Mouse (Mus musculus) kidney, postnatal 0 days (tissue): ENCODE measurements at regions not wholly inside any gene's neighbourhood (a gene's known extent, or its start where the extent isn't known, plus 50 kb on each side); places are given as distances from the start of the nearest gene placed in this dataset.
A peak's percentile ranks its signal among the peaks of the same experiment; 100 is the strongest.

Source experiments
- ATAC-seq: fragments of 200-750 bp; cut with Nextera tagmentation; replicated peaks from 2 replicates; pipeline ENCODE4 v1.8.0; 2017; ENCODE audit warnings: low read depth, moderate number of reproducible peaks, moderate TSS enrichment, moderate library complexity; ENCODE audit not compliant: low FRiP score
- DNase-seq: peaks from one replicate; pipeline ENCODE4 v3.0.0-alpha.2; 2016; ENCODE audit warnings: low spot score
- H3K27ac ChIP-seq: fragments of 300-500 bp; sonication (generic); 2 replicates; pipeline ENCODE4 v1.5.1; 2014; ENCODE audit warnings: mild to moderate bottlenecking
- H3K27me3 ChIP-seq: fragments of 300-500 bp; sonication (generic); 2 replicates; pipeline ENCODE4 v1.6.1; 2014; ENCODE audit warnings: low read length, mixed read lengths; ENCODE audit not compliant: insufficient read depth
- H3K36me3 ChIP-seq: fragments of 300-500 bp; sonication (generic); 2 replicates; pipeline ENCODE4 v1.6.1; 2014; ENCODE audit warnings: low read length, mixed read lengths; ENCODE audit not compliant: insufficient read depth
- H3K4me1 ChIP-seq: fragments of 300-500 bp; sonication (generic); replicated peaks from 2 replicates; pipeline ENCODE4 v1.6.1; 2014; ENCODE audit warnings: antibody characterized with exemption, low read length, mixed read lengths; ENCODE audit not compliant: insufficient read depth
- H3K4me2 ChIP-seq: fragments of 300-500 bp; sonication (generic); 2 replicates; pipeline ENCODE4 v1.6.1; 2014; ENCODE audit warnings: mild to moderate bottlenecking, low read length, moderate library complexity, mixed read lengths
- H3K4me3 ChIP-seq: fragments of 300-500 bp; sonication (generic); replicated peaks from 2 replicates; pipeline ENCODE4 v1.5.1; 2014; ENCODE audit warnings: low read depth, low read length
- H3K9ac ChIP-seq: fragments of 300-500 bp; sonication (generic); 2 replicates; pipeline ENCODE4 v1.6.1; 2014; ENCODE audit warnings: low read depth, low read length
- H3K9me3 ChIP-seq: fragments of 300-500 bp; sonication (generic); replicated peaks from 2 replicates; pipeline ENCODE4 v1.6.1; 2016; ENCODE audit warnings: low read length, inconsistent platforms, mixed read lengths
- CTCF ChIP-seq: IDR thresholded peaks from 2 replicates; pipeline ENCODE4 v1.5.1; 2016; ENCODE audit warnings: antibody characterized with exemption, low read depth, mild to moderate bottlenecking, moderate library complexity
- WGBS: fragments of 180-500 bp; shearing (Covaris S2); extraction: QIAGEN DNeasy Blood & Tissue Kit; methylation state at CpG from one replicate; pipeline ENCODE4 v1.1.7; 2014; 5-methylcytosine and 5-hydroxymethylcytosine counted together

- Histone ChIP-seq H3K27ac (no peak overlapping the region), H3K36me3 (no peaks in the 10 kb centered on the region), H3K4me1 (no peaks in the 10 kb centered on the region), H3K4me2 (no peak overlapping the region), H3K9me3 (no peaks in the 10 kb centered on the region), H3K9ac (no peak overlapping the region), H3K27me3 (no peaks in the 10 kb centered on the region), H3K4me3 (no peak overlapping the region)
- TF ChIP-seq CTCF, result no peak
- no peak for ATAC-seq
- no peak for DNase-seq
- 49% methylated on average over 4 of the region's 4 CpGs for WGBS
These were observed 93.7 kb upstream of the Spata13 start for GRCm38 (mm10) chr14:60540111-60540510.

- Histone ChIP-seq H3K27me3 (no peaks in the 10 kb centered on the region), H3K9ac (no peak overlapping the region), H3K4me2 (no peak overlapping the region), H3K9me3 (no peaks in the 10 kb centered on the region), H3K4me1 (no peaks in the 10 kb centered on the region), H3K36me3 (no peaks in the 10 kb centered on the region), H3K27ac (no peak overlapping the region), H3K4me3 (no peak overlapping the region)
- 83% methylated on average over 5 of the region's 5 CpGs for WGBS
- no peak for DNase-seq
- ATAC-seq, result no peak
- TF ChIP-seq CTCF, result no peak
These were observed 92.2 kb upstream of the Spata13 start for GRCm38 (mm10) chr14:60541596-60541995.

GRCm38 (mm10) chr14:60544767-60545166 is 89.0 kb upstream of the Spata13 start:
- no peak overlapping the region for H3K4me2 ChIP-seq
- DNase-seq, result no peak
- H3K4me3 ChIP-seq, result no peak overlapping the region
- H3K9ac ChIP-seq, result no peak overlapping the region
- H3K27ac ChIP-seq, result no peak overlapping the region
- H3K36me3 ChIP-seq, result no peaks in the 10 kb centered on the region
- ATAC-seq, result no peak
- no peaks in the 10 kb centered on the region for H3K4me1 ChIP-seq
- no peak for TF ChIP-seq CTCF
- H3K27me3 ChIP-seq, result no peaks in the 10 kb centered on the region
- H3K9me3 ChIP-seq, result no peaks in the 10 kb centered on the region

GRCm38 (mm10) chr14:60554222-60554740 is 79.5 kb upstream of the Spata13 start:
- Histone ChIP-seq H3K9ac (no peak overlapping the region), H3K36me3 (no peaks in the 10 kb centered on the region), H3K4me3 (no peak overlapping the region), H3K9me3 (no peaks in the 10 kb centered on the region), H3K4me1 (peaks cover 12% of the 10 kb centered on the region), H3K27me3 (no peaks in the 10 kb centered on the region), H3K27ac (peak overlapping the region; percentile 80), H3K4me2 (no peak overlapping the region)
- peak; percentile 47 for TF ChIP-seq CTCF
- 26% methylated on average over 6 of the region's 6 CpGs for WGBS
- ATAC-seq (peak; percentile 86), DNase-seq (peak; percentile 62)

DNA sequence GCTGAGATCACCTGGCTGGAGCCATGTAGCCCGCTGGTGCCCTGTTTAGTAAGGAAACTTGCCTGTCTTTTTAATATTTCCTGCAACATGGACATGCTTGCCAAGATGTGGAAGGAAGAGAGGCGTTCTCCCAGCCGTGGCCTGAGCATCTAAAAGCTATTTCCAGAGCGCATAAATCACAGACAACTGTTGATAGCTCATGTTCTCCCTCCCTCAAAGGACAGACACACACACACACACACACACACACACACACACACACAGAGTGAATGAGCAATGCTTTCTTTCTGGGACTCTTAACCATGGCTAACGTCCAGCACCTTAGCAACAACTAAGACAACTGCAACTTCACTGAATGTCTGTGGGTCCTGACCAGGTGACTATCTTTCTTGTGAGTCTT is 77.3 kb upstream of the Spata13 start:
- DNase-seq, result peak; percentile 66
- no peak for TF ChIP-seq CTCF
- H3K4me2 ChIP-seq, result no peak overlapping the region
- H3K4me3 ChIP-seq, result no peak overlapping the region
- no peaks in the 10 kb centered on the region for H3K9me3 ChIP-seq
- no peak overlapping the region for H3K9ac ChIP-seq
- peaks cover 12% of the 10 kb centered on the region for H3K4me1 ChIP-seq
- no peaks in the 10 kb centered on the region for H3K36me3 ChIP-seq
- ATAC-seq, result no peak
- H3K27me3 ChIP-seq, result no peaks in the 10 kb centered on the region
- 41% methylated on average over 5 of the region's 5 CpGs for WGBS
- 0 out of 2 replicates have a peak overlapping the region, but pooled peaks have one; percentile 25 for H3K27ac ChIP-seq

DNA sequence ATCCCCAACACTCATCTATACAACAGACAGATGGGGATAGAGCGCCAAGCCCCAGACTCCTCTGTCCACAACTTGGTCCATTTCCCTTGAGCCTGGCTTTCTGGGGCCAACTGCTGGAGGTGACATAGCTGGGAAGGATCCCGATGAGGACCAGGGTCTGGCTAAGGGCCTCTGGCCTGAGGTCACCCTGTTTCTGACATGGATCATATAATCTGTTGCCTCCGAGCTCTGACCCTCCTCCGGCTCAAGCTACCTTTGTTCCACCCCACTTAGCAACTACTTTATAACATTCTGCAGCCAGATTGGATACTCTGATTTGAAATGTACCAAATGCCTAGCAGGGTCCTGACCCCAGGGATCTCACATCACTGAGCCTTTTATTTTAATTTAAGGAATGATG is 76.8 kb upstream of the Spata13 start:
- Histone ChIP-seq H3K4me2 (no peak overlapping the region), H3K27ac (0 out of 2 replicates have a peak overlapping the region, but pooled peaks have one; percentile 22), H3K27me3 (no peaks in the 10 kb centered on the region), H3K4me3 (no peak overlapping the region), H3K9ac (no peak overlapping the region), H3K36me3 (no peaks in the 10 kb centered on the region), H3K9me3 (no peaks in the 10 kb centered on the region), H3K4me1 (peaks cover 12% of the 10 kb centered on the region)
- TF ChIP-seq CTCF, result no peak
- DNase-seq (peak; percentile 34), ATAC-seq (0 out of 2 replicates have a peak, but pooled peaks have one; percentile 29)
- WGBS, result 36% methylated on average over 4 of the region's 4 CpGs

DNA sequence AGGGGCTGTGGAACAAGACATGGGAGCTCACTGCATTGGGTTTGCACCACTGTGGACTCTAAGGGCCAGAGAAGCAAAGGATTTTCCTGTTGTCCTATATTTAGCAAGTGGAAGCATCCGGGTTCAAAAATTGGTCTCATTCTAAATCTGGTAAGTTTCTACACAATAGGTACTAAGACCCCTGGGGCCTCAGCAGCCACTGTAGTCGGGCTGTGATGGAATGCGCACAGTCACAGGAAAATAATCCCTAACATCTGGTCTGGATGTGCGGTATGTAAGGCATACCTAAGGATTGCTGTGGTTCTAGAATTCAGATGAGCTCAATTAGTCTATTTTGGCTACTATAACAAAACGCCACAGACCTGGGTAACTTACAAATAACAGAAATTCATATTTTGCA is 74.4 kb upstream of the Spata13 start:
- no peaks in the 10 kb centered on the region for H3K27me3 ChIP-seq
- H3K27ac ChIP-seq, result no peak overlapping the region; the same call in 1 of the 2 replicates
- 76% methylated on average over 5 of the region's 5 CpGs for WGBS
- no peaks in the 10 kb centered on the region for H3K9me3 ChIP-seq
- no peak for TF ChIP-seq CTCF
- H3K4me3 ChIP-seq, result no peak overlapping the region
- no peaks in the 10 kb centered on the region for H3K36me3 ChIP-seq
- H3K9ac ChIP-seq, result no peak overlapping the region
- ATAC-seq (no peak), DNase-seq (no peak)
- peaks cover 12% of the 10 kb centered on the region for H3K4me1 ChIP-seq
- no peak overlapping the region for H3K4me2 ChIP-seq
